Mouse (Mus musculus) testis, postnatal 14 days (tissue): Measurements from ENCODE around the gene Trp53bp1.

Experiments used
- DNase-seq: peaks from one replicate; pipeline ENCODE4 v3.0.0; 2021; ENCODE audit warnings: low spot score

The Trp53bp1 gene

GRCm38 (mm10) chr2:121244099-121244498 is 27.1 kb downstream of the Trp53bp1 start:
- DNase-seq: no peak

DNA sequence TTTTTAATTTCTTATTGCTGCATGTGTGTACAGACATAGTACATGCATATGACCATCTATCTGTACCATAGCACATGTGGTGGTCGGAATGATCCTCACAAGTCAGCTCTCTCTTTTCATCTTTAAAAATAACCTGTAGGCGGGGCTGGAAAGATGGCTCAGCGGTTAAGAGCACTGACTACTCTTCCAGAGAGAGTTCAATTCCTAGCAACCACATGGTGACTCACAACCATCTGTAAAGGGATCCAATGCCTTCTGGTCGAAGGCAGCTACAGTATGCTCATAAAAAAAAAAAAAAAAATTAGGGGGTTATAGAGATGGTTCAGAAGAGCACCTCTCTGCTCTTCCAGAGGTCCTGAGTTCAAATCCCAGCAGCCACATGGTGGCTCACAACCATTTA is 31.8 kb downstream of the Trp53bp1 start:
- DNase-seq: no peak

DNA sequence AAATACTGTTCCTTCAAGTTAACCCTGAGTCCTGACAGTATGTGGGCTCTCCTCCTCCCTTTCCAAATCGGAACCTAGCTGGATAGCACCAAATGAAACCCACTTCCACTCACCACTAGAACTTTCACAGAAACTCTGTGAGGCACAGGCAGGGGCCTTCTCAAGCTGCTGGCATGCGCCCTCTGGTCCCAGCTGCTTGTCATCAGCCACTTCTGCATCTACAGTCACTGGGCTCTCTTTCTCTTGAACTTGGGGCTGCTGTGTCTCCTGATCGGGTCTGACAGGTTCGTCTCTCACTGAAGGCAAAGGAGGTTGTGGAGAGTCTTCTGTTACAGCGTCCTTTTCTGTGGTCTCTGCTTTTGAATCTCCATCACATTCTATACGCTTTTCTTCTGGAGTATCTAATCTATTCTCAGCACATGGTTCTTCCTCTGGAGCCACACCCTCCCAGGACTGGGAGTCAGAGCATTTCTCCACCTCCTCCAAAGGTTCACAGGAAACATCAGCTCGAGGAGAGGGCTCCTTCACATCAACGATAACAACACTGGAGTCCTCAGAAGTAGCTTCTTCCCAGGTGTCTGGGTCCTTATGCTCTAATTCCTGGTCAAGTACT is 35.6 kb downstream of the Trp53bp1 start:
- no peak for DNase-seq

GRCm38 (mm10) chr2:121228135-121228534 is 43.1 kb downstream of the Trp53bp1 start:
- DNase-seq: no peak

DNA sequence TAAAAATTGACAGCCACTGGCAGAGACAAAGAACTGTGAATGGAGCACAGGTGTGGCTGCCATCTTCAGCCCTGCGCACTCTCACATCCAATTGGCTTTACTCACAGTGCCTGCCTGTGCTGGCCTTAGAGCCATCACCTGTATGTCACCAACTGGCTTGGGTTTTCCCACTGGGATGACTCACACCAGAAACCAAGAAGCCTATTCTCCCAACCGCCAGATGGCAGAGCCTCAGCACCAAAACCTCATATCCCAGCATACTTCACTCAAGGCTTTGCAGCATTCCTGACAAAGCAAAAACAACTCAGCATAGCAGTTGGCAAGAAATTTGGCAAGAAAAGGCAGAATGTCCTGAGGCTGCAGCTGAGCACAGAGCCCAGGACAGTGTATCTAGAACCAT is 48.2 kb downstream of the Trp53bp1 start:
- no peak for DNase-seq

- DNase-seq: no peak
These were observed 51.2 kb downstream of the Trp53bp1 start for GRCm38 (mm10) chr2:121219994-121220393.

GRCm38 (mm10) chr2:121219177-121219576 is 52.0 kb downstream of the Trp53bp1 start:
- no peak for DNase-seq

GRCm38 (mm10) chr2:121214491-121214890 is 56.7 kb downstream of the Trp53bp1 start:
- no peak for DNase-seq

- DNase-seq: no peak
These were observed 64.7 kb downstream of the Trp53bp1 start for GRCm38 (mm10) chr2:121206541-121206940.

DNA sequence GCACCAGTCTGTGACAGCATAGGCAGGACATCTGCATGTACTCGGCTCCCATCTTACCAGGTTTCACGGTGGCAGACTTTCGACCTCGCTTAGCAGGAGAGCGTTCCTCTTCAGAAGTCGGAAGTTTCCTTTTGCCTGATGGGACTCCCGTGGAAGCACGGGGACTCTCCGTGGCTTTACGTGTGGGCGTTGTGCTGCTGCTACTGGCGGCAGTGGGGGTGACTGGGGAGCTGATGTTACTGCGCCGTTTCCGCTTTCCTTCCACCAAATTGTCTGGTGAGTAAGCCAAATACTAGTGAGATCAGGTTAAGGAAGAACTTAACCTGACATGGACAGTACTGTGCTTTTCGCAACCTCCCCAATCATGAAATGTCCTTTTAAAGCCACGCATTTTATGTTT is 66.9 kb downstream of the Trp53bp1 start:
- no peak for DNase-seq

- DNase-seq: no peak
These were observed 75.7 kb downstream of the Trp53bp1 start for GRCm38 (mm10) chr2:121195466-121195865.

- no peak for DNase-seq
These were observed 82.7 kb downstream of the Trp53bp1 start for GRCm38 (mm10) chr2:121188530-121188929.

DNA sequence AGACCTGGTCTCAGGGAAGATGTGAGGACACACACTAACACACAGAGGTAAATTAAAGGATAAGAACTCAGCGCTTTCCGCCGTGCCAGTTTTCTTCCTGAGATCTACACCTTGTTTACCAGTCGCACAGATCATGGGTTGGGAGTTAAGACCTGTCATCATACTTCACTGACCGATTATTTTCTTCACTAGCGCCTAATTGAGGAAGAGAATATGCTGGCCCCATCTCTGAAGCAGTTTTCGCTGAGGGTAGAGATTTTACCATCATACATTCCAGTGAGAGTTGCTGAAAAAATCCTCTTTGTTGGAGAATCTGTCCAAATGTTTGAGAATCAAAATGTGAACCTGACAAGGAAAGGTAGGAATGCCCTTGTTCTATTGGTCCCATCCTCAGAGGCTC is 87.1 kb downstream of the Trp53bp1 start:
- no peak for DNase-seq

GRCm38 (mm10) chr2:121183431-121183830 is 87.8 kb downstream of the Trp53bp1 start:
- no peak for DNase-seq

GRCm38 (mm10) chr2:121178828-121179479 is 92.3 kb downstream of the Trp53bp1 start:
- DNase-seq: no peak

DNA sequence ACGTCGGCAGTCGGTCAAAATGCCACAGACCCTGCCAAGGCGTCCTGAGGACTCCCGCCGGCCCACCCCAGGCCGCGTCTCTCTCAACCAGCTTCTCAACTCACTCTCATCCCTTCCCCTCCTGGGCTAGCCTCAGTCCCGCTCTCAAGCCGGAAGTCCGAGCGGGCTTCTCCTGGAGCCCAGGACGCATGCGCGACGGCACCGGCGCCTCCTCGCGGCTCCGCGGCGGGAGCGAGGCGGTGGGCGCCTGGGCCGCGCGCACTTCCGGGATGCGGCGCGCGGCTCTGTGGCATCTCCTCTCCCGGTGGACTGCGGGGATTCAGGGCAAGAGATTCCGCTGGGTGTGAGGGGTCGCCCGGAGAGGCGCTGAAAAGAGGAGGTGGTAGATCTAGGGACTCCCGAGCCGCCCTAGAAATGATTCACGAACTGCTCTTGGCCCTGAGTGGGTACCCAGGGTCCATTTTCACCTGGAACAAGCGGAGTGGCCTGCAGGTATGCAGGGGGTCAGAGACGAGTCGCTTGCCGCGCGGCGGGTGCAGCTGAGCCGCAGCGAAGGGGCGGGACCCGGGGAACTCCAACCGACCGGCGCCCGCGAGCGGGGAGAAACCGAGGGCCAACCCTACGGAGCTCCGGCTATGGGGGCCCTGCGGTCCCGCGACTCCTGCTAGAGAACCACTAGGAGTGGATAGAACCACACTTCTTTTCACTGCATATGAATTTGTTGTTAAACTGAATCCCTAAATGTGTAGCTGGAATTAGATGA is 100.0 kb downstream of the Trp53bp1 start, which contains the start of gene Zscan29:
TSS of gene Zscan29 (minus strand) at position 146 of the 763 bp plus-strand sequence.
- peak; percentile 93 for DNase-seq

DNA sequence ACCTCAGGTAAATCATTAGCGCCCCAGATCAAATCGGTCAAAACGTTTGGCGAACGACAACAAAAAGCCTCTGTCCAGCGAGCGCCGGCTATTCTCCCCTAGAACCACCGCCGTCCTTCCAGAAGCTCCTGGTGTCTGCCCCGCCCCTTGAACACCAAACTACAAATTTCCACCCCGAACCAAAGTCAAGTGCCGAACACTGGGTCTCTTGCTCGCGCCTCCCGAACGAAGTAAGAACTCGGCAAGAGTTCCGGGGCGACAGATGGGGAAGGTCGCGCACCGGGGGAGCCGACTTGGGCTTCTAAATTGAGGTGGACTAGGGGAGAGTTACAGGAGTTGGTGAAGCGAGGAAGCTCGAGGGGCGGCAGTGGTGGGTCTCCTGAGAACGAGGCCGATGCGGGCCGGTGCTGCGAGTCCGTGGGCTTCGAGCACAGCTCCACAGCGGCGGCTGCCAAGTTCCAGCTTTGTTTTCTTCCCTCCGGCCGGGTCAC is 100.7 kb downstream of the Trp53bp1 start, which contains the start of gene Tubgcp4:
TSS of gene Tubgcp4 (plus strand) at position 174 of the 491 bp plus-strand sequence.
- DNase-seq: no peak

DNA sequence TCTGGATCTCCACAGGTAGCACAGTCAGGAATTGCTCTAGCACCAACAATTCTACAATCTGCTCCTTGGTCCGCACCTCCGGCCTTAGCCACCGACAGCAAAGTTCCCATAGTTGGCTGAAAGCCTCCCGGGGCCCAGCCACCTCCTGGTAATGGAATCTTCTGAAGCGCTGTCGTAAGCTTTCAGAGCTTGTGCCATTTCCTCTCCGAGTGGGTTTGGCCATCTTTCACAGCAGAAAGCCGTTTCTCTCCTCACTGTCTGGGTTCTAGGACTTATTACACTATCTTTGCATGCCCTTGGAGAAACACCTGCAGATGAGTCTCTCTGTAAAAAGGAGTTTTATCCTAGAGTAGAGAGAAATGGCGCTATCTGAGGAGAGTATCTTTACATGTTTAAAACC is 101.3 kb downstream of the Trp53bp1 start:
- DNase-seq: no peak

- no peak for DNase-seq
These were observed 102.0 kb downstream of the Trp53bp1 start for GRCm38 (mm10) chr2:121169173-121169572.

- no peak for DNase-seq
These were observed 118.1 kb downstream of the Trp53bp1 start for GRCm38 (mm10) chr2:121153100-121153499.

DNA sequence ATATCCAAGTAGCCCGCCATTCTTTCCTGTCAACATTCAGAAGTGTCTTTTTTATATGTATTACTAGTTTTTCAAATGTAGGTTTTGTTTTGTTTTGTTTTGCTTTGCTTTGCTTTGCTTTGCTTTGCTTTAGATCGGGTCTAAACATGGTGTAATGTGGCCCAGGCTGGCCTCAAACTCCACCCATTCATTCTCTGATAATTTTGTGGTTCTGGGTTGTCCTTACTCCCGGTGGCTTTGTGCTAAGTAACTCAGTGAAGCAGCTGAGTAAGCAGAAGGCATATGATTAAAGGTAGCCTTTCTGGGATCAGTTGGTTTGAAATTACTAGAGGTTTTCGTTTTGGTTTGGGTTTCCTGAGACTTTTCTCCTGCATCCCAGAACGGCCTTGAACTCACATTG is 121.5 kb downstream of the Trp53bp1 start:
- DNase-seq: no peak
